Mouse (Mus musculus): ENCODE results near the gene Dock7.

DNA sequence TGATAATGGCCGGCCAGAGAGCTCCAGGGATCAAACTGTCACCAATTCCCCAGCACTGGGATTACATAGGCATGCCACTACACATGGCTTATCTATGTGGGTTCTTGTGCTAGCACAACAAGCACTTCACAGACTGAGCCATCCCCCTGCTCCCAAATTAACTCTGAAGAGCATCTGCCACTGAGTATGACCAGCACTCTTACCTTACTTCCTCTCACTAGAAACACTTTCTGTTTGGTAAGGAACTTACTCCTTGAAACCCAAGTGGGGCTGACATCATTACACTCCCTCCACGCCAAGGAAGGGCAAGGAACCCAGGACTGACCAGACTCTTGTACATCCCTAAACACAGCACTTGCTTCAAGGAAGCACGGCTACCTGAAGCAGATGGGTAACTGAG, 9.0 kb downstream of the Dock7 start:
- TF ChIP-seq USF1 (IDR thresholded peaks at IDR 0.05; ENCODE audit: low read depth, low read length) = no peak
- TF ChIP-seq EP300 (IDR thresholded peaks at IDR 0.05; ENCODE audit: low read length) = no peak
- TF ChIP-seq CTCF (conservative IDR thresholded peaks at IDR 0.05 in 1 of 2, IDR thresholded peaks at IDR 0.05 in 1 of 2; ENCODE audit: low read depth in 2 of 2, low read length in 2 of 2) = no peak
